Mouse (Mus musculus) retina, postnatal 1 day (tissue): Measurements from ENCODE around the gene Cuedc2.

Experiments
- DNase-seq: peaks from one replicate; pipeline ENCODE4 v3.0.0-alpha.2; 2012

Gene Cuedc2

GRCm38 (mm10) chr19:46338331-46338936, at the start of gene Cuedc2:
TSS of gene Cuedc2 (minus strand) at chr19:46338702.
- DNase-seq = peak; percentile 98

- no peak for DNase-seq
These were observed 43.8 kb upstream of the Cuedc2 start for GRCm38 (mm10) chr19:46382275-46382674.

- no peak for DNase-seq
These were observed 37.4 kb upstream of the Cuedc2 start for GRCm38 (mm10) chr19:46375891-46376290.

- DNase-seq = no peak
These were observed 37.0 kb upstream of the Cuedc2 start for GRCm38 (mm10) chr19:46375489-46375888.

GRCm38 (mm10) chr19:46374477-46375088, 36.1 kb upstream of the Cuedc2 start:
- no peak for DNase-seq

GRCm38 (mm10) chr19:46369204-46369603, 30.7 kb upstream of the Cuedc2 start:
- DNase-seq = peak; percentile 64

GRCm38 (mm10) chr19:46367798-46368590, 29.5 kb upstream of the Cuedc2 start:
- no peak for DNase-seq

- no peak for DNase-seq
These were observed 24.9 kb upstream of the Cuedc2 start for GRCm38 (mm10) chr19:46363294-46364009.

GRCm38 (mm10) chr19:46362104-46362503, 23.6 kb upstream of the Cuedc2 start:
- no peak for DNase-seq

GRCm38 (mm10) chr19:46358381-46358780, 19.9 kb upstream of the Cuedc2 start:
- DNase-seq = no peak

- no peak for DNase-seq
These were observed 19.1 kb upstream of the Cuedc2 start for GRCm38 (mm10) chr19:46357344-46358280.

- peak; percentile 92 for DNase-seq
These were observed 18.2 kb upstream of the Cuedc2 start for GRCm38 (mm10) chr19:46356701-46357138.

- no peak for DNase-seq
These were observed 11.8 kb upstream of the Cuedc2 start, which contains the start of gene 2310034G01Rik for GRCm38 (mm10) chr19:46350168-46350932. TSS of gene 2310034G01Rik (minus strand) at chr19:46350302.

GRCm38 (mm10) chr19:46349550-46349949, 11.0 kb upstream of the Cuedc2 start:
- DNase-seq = no peak

GRCm38 (mm10) chr19:46348761-46349458, 10.4 kb upstream of the Cuedc2 start:
- DNase-seq = peak; percentile 91

GRCm38 (mm10) chr19:46347936-46348668, 9.6 kb upstream of the Cuedc2 start:
- DNase-seq = no peak

GRCm38 (mm10) chr19:46347146-46347545, 8.6 kb upstream of the Cuedc2 start:
- no peak for DNase-seq

- no peak for DNase-seq
These were observed 6.4 kb upstream of the Cuedc2 start for GRCm38 (mm10) chr19:46344710-46345419.
